Mouse (Mus musculus) embryonic facial prominence, embryonic 10.5 days (tissue): Measurements from ENCODE around the gene Cradd. TPM values are rescaled to one million over a fixed set of nuclear protein-coding genes. Genes with fewer than 3 reads are reported as not detected.

Source experiments
- DNase-seq: peaks from one replicate; pipeline ENCODE4 v3.0.0-alpha.2; 2017; ENCODE audit warnings: low spot score
- H3K27ac ChIP-seq: fragments of 300-500 bp; sonication (generic); replicated peaks from 2 replicates; pipeline ENCODE4 v1.5.1; 2016; ENCODE audit warnings: mild to moderate bottlenecking
- H3K27me3 ChIP-seq: fragments of 300-500 bp; sonication (generic); replicated peaks from 2 replicates; pipeline ENCODE4 v1.6.1; 2016; ENCODE audit warnings: low read depth, mild to moderate bottlenecking; ENCODE audit not compliant: poor library complexity, severe bottlenecking
- H3K36me3 ChIP-seq: fragments of 300-500 bp; sonication (generic); replicated peaks from 2 replicates; pipeline ENCODE4 v1.6.1; 2016; ENCODE audit warnings: mild to moderate bottlenecking, moderate library complexity
- H3K4me1 ChIP-seq: fragments of 300-500 bp; sonication (generic); 2 replicates; pipeline ENCODE4 v1.6.1; 2016
- H3K4me3 ChIP-seq: fragments of 300-500 bp; sonication (generic); 2 replicates; pipeline ENCODE4 v1.5.1; 2016; ENCODE audit warnings: mild to moderate bottlenecking, moderate library complexity
- H3K9me3 ChIP-seq: fragments of 300-500 bp; sonication (generic); 2 replicates; pipeline ENCODE4 v1.6.1; 2016; ENCODE audit warnings: mild to moderate bottlenecking
- WGBS: fragments of 180-500 bp; shearing (Covaris S2); methylation state at CpG from one replicate; pipeline ENCODE4 v1.1.7; 2016; 5-methylcytosine and 5-hydroxymethylcytosine counted together
- polyA plus RNA-seq: library from polyadenylated mRNA; unstranded; fragments of >200 nt; fragmentation: Nextera tagmentation; extraction: Ambion mirVana; gene quantifications from 2 replicates; pipeline ENCODE4 v1.2.1, GENCODE M21; 2016

The Cradd gene
- polyA plus RNA-seq, 1 experiment from 2014 or later = 13.5 TPM

DNA sequence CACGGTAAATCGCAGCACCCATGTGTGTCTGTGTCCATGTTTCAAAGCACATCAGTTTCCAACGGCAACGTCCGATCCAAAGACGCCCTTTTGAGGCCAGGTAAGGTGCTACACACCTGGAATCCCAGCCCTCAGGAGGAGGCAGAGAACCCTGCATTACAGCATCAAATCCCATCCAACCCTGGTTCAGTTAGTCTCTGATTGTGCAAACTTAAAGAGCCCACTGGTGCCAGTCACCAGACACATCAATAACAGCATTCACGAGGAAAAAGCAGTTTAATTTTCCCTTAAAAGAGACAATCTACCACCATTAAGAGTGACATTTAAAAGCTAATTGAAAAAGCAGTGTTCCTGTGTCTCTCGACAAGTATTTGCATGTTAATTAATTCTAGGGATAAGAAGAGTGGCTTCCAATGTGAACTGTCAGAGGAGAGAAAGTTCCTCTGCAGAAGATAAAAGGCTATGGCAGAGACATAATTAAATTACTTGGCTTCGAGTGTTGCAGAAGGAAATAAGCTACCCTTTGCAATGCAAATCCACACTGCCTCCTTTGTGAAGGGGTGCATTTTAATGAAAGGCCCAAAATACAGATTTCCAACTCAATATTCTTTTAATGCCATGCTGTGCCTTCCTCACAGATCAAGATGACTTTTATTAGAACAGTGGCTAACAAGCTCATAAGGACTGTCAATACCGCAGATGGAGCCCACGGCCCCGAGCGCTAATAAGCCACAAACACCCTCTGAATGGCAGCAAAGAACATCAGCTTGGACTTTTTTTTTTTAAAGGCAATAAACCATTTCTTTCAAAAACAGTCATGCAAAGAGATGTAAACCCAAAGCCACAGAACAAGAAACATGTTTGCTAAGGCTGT, 84.5 kb downstream of the Cradd start:
- H3K27ac ChIP-seq = no peak overlapping the region
- H3K36me3 ChIP-seq = no peaks in the 10 kb centered on the region
- WGBS = 51% methylated on average over 13 of the region's 13 CpGs
- peaks cover 42% of the 10 kb centered on the region for H3K4me1 ChIP-seq
- no peaks in the 10 kb centered on the region for H3K9me3 ChIP-seq
- H3K27me3 ChIP-seq = peaks cover 6% of the 10 kb centered on the region; the same call in 1 of the 2 replicates
- H3K4me3 ChIP-seq = no peak overlapping the region
- no peak for DNase-seq

DNA sequence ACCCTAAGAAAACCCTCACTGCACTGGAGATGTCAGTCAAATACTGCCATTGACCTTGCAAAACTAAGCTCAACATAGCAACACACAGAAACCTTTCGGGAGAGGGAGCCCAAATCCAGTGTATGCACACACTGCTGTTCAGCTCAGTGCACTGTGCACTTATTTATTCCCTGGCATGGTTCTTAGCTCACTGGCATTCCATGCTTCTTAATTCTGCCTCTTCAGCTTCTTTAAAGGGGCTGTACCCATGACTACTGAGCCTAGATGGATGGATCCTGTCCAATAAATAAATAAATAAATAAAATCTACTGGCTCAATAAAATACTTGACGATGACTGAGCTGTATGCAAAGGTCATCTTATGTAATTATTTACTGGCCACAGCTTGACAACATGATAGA, 85.3 kb downstream of the Cradd start:
- Histone ChIP-seq H3K27ac (no peak overlapping the region), H3K36me3 (no peaks in the 10 kb centered on the region), H3K4me1 (peaks cover 42% of the 10 kb centered on the region), H3K4me3 (no peak overlapping the region), H3K27me3 (peaks cover 6% of the 10 kb centered on the region; the same call in 1 of the 2 replicates), H3K9me3 (no peaks in the 10 kb centered on the region)
- 86% methylated on average over 2 of the region's 2 CpGs for WGBS
- no peak for DNase-seq

DNA sequence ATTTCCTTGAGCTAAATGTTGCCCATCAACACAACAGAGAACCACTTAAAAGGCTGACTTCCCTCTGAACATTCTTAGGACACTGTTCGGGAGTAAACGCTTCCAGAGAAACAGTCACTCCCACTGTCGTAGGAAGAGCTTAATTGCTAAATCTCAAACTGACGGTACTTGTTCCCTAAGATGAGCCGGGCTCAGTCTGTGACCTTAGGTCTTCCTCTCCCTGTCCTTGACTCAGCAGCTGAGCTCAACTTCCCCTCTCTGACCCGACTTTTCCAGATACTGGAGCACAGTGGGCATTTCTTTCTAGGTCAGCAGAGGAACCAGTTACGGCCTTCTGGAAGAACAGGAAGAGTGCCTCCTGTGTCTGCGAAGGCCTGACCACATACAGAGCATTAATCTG, 87.7 kb downstream of the Cradd start:
- Histone ChIP-seq H3K27ac (no peak overlapping the region), H3K9me3 (no peaks in the 10 kb centered on the region), H3K4me1 (peaks cover 45% of the 10 kb centered on the region), H3K4me3 (no peak overlapping the region), H3K27me3 (peaks cover 6% of the 10 kb centered on the region; the same call in 1 of the 2 replicates), H3K36me3 (no peaks in the 10 kb centered on the region)
- no peak for DNase-seq
- WGBS = 21% methylated on average over 8 of the region's 8 CpGs

DNA sequence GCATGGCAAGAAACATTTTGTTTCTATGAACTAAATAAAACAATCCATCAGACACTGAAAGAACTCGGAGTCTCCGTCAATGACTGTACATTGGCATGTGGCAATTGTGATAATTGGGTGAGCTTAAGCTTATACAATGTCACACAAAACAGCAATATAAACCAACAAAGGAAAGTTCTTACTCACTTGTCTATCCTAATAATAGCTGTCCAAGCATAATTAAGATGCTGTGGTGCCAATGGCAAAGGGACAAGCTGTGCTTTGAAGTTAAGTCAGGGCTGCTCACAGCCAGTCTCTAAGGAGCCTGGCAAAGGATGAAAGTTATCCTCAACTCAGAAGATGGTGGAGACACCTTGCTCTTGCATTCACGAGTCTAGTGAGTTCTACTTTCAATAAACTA, 89.3 kb downstream of the Cradd start:
- H3K27me3 ChIP-seq = peaks cover 6% of the 10 kb centered on the region; the same call in 1 of the 2 replicates
- H3K4me1 ChIP-seq = peaks cover 44% of the 10 kb centered on the region
- WGBS = 76% methylated on average over 3 of the region's 3 CpGs
- no peaks in the 10 kb centered on the region for H3K9me3 ChIP-seq
- H3K27ac ChIP-seq = no peak overlapping the region
- DNase-seq = no peak
- no peak overlapping the region for H3K4me3 ChIP-seq
- no peaks in the 10 kb centered on the region for H3K36me3 ChIP-seq

DNA sequence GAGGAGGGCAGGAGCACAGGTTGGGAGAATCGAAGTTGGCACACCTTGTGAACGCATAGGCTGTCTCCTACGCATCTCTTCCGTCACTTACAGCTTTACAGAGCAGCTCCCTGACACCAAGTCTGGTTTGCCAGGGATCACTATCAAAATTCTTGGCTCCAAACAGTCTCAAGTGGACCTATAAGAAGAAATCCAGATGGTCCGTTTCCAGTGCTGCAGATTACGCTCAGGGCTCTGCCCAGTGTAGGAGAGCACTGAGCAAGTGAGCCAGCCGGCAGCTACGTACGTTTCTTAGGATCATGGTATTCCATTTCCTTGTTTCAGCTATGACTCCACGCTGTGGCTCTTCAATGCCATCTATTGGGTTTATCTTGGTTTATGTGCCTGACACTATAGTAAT, 90.9 kb downstream of the Cradd start:
- Histone ChIP-seq H3K9me3 (no peaks in the 10 kb centered on the region), H3K27me3 (peaks cover 2% of the 10 kb centered on the region; the same call in 1 of the 2 replicates), H3K36me3 (no peaks in the 10 kb centered on the region), H3K27ac (no peak overlapping the region), H3K4me3 (no peak overlapping the region), H3K4me1 (peaks cover 35% of the 10 kb centered on the region)
- 91% methylated on average over 10 of the region's 10 CpGs for WGBS
- DNase-seq = no peak

DNA sequence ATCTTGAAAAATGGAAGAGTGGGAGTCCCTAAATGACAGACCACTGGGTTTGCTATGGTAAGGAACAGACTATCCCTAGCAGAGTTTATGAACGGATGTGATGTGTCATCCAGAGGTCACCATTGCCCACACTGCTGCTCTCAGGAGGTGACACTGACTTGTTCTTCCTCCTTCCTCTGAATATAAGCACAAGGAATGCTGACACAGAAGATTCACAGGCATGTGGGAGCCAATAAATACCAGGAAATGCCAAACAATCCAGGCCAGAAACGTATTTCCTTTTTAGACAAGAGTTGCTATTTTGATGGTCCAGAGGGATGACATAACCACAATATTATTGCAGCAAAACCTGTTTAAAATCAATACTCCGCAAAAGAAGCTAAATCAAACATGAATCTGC, 91.4 kb downstream of the Cradd start:
- 64% methylated on average over 3 of the region's 3 CpGs for WGBS
- Histone ChIP-seq H3K27me3 (no peaks in the 10 kb centered on the region), H3K27ac (no peak overlapping the region), H3K4me3 (no peak overlapping the region), H3K4me1 (peaks cover 40% of the 10 kb centered on the region), H3K9me3 (no peaks in the 10 kb centered on the region), H3K36me3 (no peaks in the 10 kb centered on the region)
- DNase-seq = no peak

DNA sequence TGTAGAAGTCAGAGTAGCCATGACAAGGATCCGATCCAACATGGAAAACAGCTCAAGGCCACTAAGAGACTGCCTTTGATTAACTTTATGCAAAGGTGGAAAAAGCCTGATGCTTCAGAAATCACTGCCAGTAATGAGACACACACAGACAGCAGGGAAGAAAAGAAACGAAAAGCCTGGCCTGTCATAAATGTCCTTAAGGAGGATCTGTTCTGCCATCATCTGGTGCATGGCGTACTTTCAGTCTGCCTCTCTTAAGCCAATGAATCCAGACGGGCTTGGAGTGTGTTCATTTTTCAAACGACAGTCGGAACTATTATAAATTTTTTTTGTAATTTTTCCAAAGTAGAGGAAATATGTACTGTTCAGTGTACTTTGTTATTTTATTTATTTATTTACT, 95.7 kb downstream of the Cradd start:
- no peak overlapping the region for H3K4me3 ChIP-seq
- DNase-seq = no peak
- peaks cover 37% of the 10 kb centered on the region for H3K4me1 ChIP-seq
- H3K27me3 ChIP-seq = no peaks in the 10 kb centered on the region
- WGBS = 78% methylated on average over 6 of the region's 6 CpGs
- H3K36me3 ChIP-seq = no peaks in the 10 kb centered on the region
- H3K9me3 ChIP-seq = no peaks in the 10 kb centered on the region
- H3K27ac ChIP-seq = no peak overlapping the region

DNA sequence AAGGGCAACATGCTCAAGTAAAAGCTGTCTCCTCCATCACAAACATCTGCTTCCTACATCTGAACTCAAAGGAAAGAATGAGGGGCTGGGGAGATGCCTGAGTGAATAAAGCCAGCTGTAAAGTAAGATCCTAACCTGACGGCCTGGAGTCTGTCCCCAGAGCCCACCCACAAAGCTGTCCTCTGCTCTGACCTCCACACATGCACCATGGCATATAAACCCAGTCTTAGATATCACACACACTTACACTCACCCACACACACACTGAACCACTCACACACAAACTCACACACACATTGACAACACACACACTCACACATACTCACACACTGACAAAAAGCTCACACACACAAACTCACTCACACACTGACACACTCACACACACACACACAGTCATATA, 96.3 kb downstream of the Cradd start:
- H3K27me3 ChIP-seq = no peaks in the 10 kb centered on the region
- WGBS = 13% methylated on average over 1 of the region's 1 CpGs
- no peaks in the 10 kb centered on the region for H3K9me3 ChIP-seq
- H3K27ac ChIP-seq = no peak overlapping the region
- no peaks in the 10 kb centered on the region for H3K36me3 ChIP-seq
- DNase-seq = no peak
- peaks cover 35% of the 10 kb centered on the region for H3K4me1 ChIP-seq
- no peak overlapping the region for H3K4me3 ChIP-seq

DNA sequence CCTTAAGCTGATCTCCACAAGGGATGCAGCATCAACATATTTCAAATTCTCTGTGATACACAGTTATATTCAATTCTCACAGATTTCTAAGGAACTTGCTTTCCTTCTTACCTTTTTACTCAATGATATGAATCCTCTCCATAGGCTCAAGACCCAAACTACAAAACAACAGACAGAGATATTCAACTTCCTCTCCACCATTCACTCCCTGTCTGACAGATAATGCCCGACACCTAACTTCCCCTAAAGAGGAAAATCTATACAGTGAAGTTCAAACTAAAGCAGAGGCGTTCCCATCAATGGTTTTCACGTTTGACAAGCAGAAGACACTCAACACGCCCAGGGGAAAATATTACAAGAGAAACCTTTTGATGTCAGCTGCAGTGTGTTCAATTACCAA, 97.2 kb downstream of the Cradd start:
- no peak for DNase-seq
- no peaks in the 10 kb centered on the region for H3K9me3 ChIP-seq
- 72% methylated on average over 4 of the region's 4 CpGs for WGBS
- no peak overlapping the region for H3K4me3 ChIP-seq
- no peaks in the 10 kb centered on the region for H3K27me3 ChIP-seq
- no peaks in the 10 kb centered on the region for H3K36me3 ChIP-seq
- no peak overlapping the region for H3K27ac ChIP-seq
- H3K4me1 ChIP-seq = peaks cover 33% of the 10 kb centered on the region

DNA sequence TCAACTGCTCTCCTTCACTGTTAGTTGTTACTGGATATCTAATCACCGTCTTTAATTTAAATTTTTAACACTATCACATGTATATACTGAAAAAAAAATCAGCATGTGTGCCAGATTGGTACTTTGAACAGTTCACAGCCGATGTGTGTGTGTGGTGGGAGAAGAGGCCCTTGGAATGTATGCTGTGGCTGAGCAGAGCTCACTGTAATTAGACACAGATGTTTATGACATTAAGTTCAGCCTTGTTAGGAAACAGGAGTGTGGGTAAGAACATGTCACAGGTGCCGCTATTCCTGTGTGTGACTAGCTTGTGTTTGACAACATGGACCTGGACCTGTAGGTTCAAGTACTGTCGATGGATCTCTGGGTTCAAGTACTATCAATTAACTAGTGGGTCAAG, 98.9 kb downstream of the Cradd start:
- Histone ChIP-seq H3K36me3 (no peaks in the 10 kb centered on the region), H3K4me3 (no peak overlapping the region), H3K9me3 (no peaks in the 10 kb centered on the region), H3K27ac (no peak overlapping the region), H3K4me1 (peaks cover 35% of the 10 kb centered on the region), H3K27me3 (no peaks in the 10 kb centered on the region)
- WGBS = 56% methylated on average over 4 of the region's 4 CpGs
- peak; percentile 35 for DNase-seq

DNA sequence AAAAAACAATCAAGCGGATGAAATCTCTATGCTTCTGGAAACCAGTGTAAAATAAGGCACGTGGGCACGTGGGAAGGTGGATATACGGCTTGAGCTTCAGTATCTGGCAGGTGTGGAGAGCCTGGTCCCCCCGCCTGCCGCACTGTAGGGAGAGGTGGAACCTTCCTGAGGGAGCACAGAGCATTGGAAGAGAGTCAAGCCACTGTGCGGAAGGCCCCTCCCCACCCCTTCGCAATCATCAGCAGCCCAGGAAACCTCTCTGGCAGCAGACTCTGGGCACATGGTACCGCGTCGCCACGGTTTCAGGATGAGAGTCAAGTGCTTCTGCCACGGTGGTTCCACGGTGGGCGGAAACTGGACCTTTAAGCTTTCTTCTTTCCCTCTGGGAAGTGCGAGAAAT, 100.7 kb downstream of the Cradd start:
- Histone ChIP-seq H3K27ac (no peak overlapping the region), H3K27me3 (no peaks in the 10 kb centered on the region)
- WGBS = 86% methylated on average over 16 of the region's 16 CpGs

DNA sequence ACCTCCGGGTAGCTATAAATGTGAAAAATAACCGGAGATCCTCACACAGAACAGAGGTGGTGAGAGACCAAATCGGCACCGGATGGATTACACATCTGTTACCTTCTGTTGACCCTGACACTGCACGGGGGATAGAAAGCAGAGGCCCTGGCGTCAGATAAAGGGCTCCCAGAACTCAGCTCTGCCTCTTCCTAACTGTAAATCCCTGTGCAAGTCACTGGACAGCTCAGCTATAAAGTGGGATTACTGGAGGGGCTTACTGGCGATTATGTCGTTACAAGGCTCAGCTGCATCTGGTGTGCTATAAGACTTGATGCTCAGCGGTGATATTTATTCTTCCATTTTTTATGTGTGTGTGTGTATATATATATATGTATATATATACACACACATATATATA, 102.0 kb downstream of the Cradd start:
- Histone ChIP-seq H3K27me3 (no peaks in the 10 kb centered on the region), H3K27ac (no peak overlapping the region), H3K9me3 (no peaks in the 10 kb centered on the region), H3K4me3 (no peak overlapping the region), H3K36me3 (no peaks in the 10 kb centered on the region), H3K4me1 (peaks cover 36% of the 10 kb centered on the region)
- no peak for DNase-seq
- WGBS = 83% methylated on average over 9 of the region's 9 CpGs

More for the DNA sequence above, 100.7 kb downstream of the Cradd start:
- Histone ChIP-seq H3K36me3 (no peaks in the 10 kb centered on the region), H3K4me3 (no peak overlapping the region), H3K4me1 (peaks cover 44% of the 10 kb centered on the region), H3K9me3 (no peaks in the 10 kb centered on the region)
- no peak for DNase-seq

DNA sequence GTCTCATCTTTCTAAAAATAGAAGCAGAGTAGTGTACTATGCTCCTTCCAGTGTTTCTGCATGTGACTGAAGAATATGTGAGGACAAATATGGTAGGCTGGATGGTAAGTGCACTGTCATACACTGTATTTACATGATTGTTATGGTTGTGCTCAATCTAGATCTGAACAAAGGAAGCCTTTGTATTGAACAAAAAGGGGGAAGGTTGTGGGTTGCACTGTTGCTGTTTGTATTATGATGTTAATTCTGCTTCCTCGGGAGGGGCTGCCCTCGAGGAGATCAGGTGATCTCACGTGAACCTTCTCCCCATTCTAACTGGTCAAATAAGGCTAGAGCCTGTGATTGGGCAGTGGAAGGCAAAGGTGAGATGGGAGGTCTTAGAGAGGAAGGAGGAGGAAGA, 103.4 kb downstream of the Cradd start:
- DNase-seq = no peak
- 83% methylated on average over 3 of the region's 3 CpGs for WGBS

More for the DNA sequence above, 103.4 kb downstream of the Cradd start:
- no peaks in the 10 kb centered on the region for H3K36me3 ChIP-seq
- no peaks in the 10 kb centered on the region for H3K9me3 ChIP-seq
- H3K27me3 ChIP-seq = no peaks in the 10 kb centered on the region
- H3K27ac ChIP-seq = no peak overlapping the region
- H3K4me3 ChIP-seq = no peak overlapping the region
- peaks cover 34% of the 10 kb centered on the region for H3K4me1 ChIP-seq
